Mouse (Mus musculus) spleen, embryonic (tissue): ENCODE data around the gene Arhgap27.
"Not testable (repeated sequence)": the region's sequence is repeated elsewhere in the genome, so short reads cannot be mapped to it uniquely, and the experiment has no call there.

Experiments
- CTCF ChIA-PET: fragments of 350-600 bp; sonication (Branson Sonifier 250); formaldehyde crosslinking; loops from one replicate; lab custom pipeline; 2022; lab: Charles Lee

Arhgap27 gene

DNA sequence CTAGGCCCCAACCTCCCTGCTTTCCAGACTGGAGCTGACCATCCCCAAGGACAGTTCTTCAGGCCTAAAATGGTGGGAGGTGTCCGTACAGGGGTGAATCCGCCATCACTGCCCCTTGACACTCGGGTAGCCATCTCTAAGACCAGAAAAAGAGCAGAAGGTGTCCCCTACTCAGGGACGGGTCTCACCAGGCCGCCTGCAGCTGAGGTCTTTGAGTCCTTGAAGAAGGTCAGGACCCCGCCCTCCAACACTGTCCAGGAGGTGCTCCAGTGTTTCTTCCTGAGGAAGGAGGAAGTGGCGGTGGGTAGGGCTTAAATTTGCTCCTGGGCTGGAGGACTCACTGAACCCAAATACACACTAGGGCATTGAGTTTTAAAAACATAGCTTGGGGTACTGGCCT is 25.4 kb downstream of the Arhgap27 start:
- CTCF ChIA-PET: no interaction called here

- CTCF ChIA-PET: no interaction called here
Measured at GRCm38 (mm10) chr11:103337180-103337579, 26.3 kb downstream of the Arhgap27 start.

DNA sequence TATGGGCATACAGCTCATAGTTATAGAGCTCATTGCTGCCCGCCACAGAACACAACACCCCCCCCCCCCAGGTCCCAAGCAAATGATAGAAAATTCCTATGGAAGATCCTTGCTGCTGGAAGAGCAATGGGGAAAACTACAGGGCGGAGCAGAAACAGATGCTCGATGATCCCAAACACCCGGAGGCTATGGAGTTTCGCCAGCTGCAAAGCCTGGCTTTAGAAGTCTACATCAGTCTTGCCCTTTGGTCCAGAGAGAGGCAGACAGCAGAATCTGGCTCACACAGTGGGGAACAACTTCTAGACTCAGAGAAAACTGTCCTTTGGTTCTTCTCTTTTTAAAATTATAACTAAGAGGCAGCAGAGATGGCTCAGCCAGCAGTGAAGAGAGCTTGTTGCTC is 27.9 kb downstream of the Arhgap27 start:
- CTCF ChIA-PET: interaction anchor here (0.6 kb wide), 1 partner anchor 204 kb away, joined by 4 read pairs; no protein-coding TSS in a partner anchor

DNA sequence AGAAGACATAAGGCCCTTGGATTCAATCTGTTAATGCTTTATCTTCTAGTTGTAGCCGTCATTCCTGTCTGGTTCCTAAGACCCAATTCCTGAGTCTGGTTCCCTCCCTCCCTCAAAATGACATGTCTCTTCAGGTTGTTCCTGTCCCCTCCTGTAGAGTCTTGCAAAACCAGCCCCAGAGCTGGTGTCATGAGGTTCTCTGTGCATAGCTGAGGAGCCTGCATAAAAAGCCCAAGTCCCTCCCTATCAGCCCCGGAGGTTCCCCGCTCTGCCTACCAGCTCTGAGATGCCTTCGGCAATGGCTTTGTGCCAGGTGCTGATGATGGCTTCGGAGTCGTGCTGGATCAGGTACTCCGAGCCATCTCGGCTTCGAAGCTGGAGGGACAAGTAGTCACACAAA is 28.6 kb downstream of the Arhgap27 start:
- CTCF ChIA-PET: interaction anchor here (0.6 to 0.7 kb wide), 2 partner anchors 11 to 203 kb away, joined by 4 read pairs; no protein-coding TSS in a partner anchor

GRCm38 (mm10) chr11:103333719-103334398 is 29.6 kb downstream of the Arhgap27 start:
- CTCF ChIA-PET: interaction anchor here (0.6 to 1.4 kb wide), 3 partner anchors 9 to 291 kb away, joined by 3 read pairs; no protein-coding TSS in a partner anchor

DNA sequence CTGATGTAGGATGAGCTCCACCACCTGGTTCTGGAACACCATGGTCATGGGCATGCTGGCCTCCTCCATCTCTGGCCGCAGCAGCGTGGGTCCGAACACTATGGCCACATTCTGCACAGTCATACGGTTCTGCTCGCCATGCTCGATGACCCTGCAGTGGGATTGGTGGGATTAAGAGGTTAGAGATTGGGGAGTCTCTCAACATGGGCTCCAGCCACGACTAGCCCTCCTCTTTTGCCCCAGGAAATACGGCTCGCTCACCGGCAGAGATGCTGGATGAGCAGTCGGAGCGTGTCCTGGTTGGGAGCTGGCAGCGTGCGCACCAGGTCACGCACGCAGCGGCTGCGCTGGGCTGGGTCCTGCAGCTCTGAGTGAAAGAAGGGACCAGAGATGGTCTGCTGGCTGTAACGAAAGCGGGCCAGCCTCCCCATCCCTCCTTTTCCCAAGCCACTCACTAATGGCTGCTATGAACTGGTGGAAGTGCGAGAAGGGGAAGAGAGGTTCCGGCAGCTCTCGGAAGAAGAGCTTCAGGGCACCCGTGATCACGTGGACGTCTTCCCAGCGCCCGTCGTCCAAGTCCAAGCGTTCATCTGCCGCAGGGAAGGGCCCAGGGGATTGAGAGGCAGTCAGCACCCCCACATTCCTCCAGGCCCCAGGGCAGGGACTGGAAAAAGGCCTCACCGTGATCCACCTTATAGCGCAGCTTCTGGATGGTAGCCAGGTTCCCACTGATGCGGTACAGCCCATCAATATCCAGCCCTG is 30.4 kb downstream of the Arhgap27 start:
- CTCF ChIA-PET: interaction anchor here (0.6 to 1.4 kb wide), 5 partner anchors 9 to 290 kb away, joined by 3 to 4 read pairs (median 3); no protein-coding TSS in a partner anchor

GRCm38 (mm10) chr11:103332186-103332889 is 31.2 kb downstream of the Arhgap27 start:
- CTCF ChIA-PET: interaction anchor here (0.5 to 1.4 kb wide), 5 partner anchors 8 to 365 kb away, joined by 3 to 5 read pairs (median 3); no protein-coding TSS in a partner anchor

DNA sequence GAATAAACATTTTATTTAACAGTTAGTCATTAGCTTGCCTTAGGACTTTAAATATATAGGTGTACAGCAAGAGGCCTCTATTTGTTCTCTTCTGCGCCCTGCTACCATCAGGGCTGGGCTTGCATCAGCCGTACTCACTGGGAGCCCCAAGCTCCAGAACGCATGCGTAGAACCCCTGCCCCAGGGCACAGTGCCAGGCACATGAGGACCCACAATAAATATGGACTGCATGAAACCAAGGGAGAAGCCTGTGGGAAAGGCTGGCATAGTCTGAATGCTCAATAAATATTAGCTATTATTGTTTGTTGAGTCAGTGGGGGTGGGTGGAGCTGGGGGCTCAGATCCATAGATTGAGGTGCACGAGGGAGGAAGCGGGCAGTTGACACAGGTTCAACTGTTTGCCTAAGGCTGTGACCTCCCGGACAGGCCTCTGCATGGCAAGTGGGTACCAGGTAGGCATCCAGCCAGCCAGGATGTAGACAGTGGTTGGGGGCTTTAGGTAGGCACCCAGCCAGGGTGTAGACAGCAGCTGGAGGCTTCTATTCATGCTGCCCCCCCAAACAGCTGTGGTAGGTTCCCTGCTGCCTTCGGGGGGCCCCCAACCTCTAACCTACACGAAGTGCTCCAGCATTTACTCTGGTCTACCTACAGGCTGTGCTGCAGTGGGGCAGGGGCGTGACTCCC is 31.8 kb downstream of the Arhgap27 start:
- CTCF ChIA-PET: interaction anchor here (0.5 to 1.3 kb wide), 5 partner anchors 9 to 876 kb away, joined by 3 to 6 read pairs (median 4); no protein-coding TSS in a partner anchor

- CTCF ChIA-PET: interaction anchor here (0.6 to 0.7 kb wide), 2 partner anchors 65 to 875 kb away, joined by 6 to 10 read pairs; no protein-coding TSS in a partner anchor
Measured at GRCm38 (mm10) chr11:103330651-103331319, 32.7 kb downstream of the Arhgap27 start.

GRCm38 (mm10) chr11:103326950-103327349 is 36.5 kb downstream of the Arhgap27 start:
- CTCF ChIA-PET: no interaction called here

DNA sequence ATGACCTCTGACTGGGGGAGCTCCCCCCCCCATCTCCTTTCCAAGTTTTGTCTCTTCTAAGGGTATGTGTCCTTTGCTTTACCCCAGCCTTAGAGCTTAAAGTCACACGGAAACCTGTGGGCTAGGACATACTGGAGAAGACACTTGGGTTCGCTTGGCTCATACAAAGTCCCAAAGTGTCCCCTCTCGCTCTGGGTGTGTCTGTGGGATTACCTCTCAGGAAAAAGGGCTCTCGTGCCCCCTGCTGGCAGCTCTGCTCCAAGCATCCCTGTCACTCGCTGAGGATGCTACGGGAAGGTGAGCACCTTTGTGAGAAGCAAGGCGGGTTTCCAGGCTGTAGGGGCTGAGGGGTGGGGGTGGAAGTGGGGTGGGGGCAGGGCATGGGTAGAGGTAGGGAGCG is 38.3 kb downstream of the Arhgap27 start:
- CTCF ChIA-PET: interaction anchor here (0.6 to 0.9 kb wide), 3 partner anchors 92 to 371 kb away, joined by 3 read pairs; no protein-coding TSS in a partner anchor

GRCm38 (mm10) chr11:103324723-103325122 is 38.8 kb downstream of the Arhgap27 start:
- CTCF ChIA-PET: interaction anchor here (0.9 kb wide), 1 partner anchor 156 kb away, joined by 3 read pairs; no protein-coding TSS in a partner anchor

- CTCF ChIA-PET: not testable (repeated sequence)
Measured at GRCm38 (mm10) chr11:103322832-103323231, 40.7 kb downstream of the Arhgap27 start.

- CTCF ChIA-PET: interaction anchor here (0.6 kb wide), 1 partner anchor 10 kb away, joined by 3 read pairs; no protein-coding TSS in a partner anchor
Measured at GRCm38 (mm10) chr11:103320646-103321045, 42.8 kb downstream of the Arhgap27 start.

- CTCF ChIA-PET: interaction anchor here (0.6 kb wide), 1 partner anchor 9 kb away, joined by 3 read pairs; no protein-coding TSS in a partner anchor
Measured at GRCm38 (mm10) chr11:103320196-103320595, 43.3 kb downstream of the Arhgap27 start.

DNA sequence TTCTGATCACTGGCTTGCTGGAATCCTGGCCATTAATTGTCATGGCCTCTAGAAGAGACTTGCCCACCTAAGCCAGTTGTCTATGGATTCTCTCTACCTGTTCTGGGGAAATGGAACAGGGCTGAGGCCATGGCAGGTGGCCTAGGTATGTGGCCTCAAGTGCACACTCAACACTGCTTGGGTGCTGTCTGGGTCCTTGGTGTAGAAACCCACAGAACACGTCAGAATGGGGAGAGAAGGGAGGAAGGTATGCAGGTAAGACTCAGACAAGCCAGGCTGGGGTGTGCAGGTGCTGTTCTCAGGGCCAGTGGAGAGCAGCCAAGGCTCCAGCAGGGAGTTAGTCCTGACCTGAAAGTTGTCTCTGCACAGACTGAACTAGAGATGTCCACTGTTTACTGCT is 45.5 kb downstream of the Arhgap27 start:
- CTCF ChIA-PET: no interaction called here

GRCm38 (mm10) chr11:103315379-103315778 is 48.1 kb downstream of the Arhgap27 start:
- CTCF ChIA-PET: interaction anchor here (1.7 kb wide), 1 partner anchor 17 kb away, joined by 4 read pairs; no protein-coding TSS in a partner anchor

- CTCF ChIA-PET: interaction anchor here (0.6 kb wide), 1 partner anchor 90 kb away, joined by 3 read pairs; no protein-coding TSS in a partner anchor
Measured at GRCm38 (mm10) chr11:103314736-103315374, 48.6 kb downstream of the Arhgap27 start.

DNA sequence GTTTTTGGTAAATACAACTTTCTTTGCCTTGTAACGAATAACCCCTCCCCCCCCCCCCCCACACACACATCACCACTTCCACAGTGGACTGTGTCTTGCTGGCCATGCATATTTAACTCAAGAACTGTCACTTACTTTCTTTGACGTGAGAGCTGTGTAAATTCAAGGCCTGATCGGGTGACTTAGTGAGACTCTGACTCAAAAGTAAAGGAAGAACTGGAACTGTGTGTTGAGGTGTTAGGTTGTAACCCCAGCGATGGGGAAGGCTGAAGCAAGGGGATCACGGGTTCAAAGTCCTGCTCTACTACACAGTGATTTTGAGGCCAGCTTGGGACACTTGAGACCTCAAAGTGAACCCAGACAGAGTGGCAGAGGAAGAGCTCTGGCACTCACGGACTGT is 50.0 kb downstream of the Arhgap27 start:
- CTCF ChIA-PET: interaction anchor here (1.0 kb wide), 1 partner anchor 45 kb away, joined by 8 read pairs; no protein-coding TSS in a partner anchor
